Mouse (Mus musculus): Measurements from ENCODE around the gene Wdr81.
"Not testable (repeated sequence)": the region's sequence is repeated elsewhere in the genome, so short reads cannot be mapped to it uniquely, and the experiment has no call there.

The Wdr81 gene

DNA sequence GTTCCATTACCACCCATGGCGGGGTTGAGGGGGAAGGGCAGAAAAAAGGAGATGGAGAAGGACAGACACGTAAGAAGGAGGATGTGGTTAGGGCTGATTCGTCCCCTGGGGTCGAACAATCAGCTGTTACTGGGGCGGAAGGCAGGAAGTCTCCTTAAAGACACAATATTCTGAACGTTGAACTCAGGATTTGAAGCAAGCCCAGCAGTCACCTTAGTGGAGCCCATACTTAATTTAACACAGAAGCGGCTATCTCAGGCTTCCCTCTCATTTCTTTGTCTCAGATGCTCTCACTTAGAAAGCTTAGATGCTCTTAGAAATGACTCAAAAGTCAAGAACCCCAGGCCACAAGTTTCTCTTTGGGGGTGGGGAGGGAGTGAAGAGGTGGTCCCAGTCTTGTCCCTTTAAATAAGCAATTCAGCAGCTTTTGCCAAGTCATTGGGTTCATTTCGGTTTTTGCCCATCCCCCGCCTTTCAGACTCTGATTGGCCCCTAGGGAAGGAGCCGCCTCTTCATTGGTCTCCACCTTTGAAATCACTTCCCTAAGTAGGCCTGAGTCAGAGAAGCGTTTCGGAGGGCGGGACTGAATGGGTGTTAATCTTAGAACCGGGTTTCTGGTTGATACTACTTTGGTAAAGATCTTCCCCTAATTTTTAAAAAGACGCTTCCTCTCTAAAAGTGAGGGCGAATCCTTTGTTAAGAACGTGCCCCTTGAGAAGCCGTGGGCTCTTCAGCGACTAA is 5.8 kb upstream of the Wdr81 start:
- DNase-seq: peak; percentile 92

DNA sequence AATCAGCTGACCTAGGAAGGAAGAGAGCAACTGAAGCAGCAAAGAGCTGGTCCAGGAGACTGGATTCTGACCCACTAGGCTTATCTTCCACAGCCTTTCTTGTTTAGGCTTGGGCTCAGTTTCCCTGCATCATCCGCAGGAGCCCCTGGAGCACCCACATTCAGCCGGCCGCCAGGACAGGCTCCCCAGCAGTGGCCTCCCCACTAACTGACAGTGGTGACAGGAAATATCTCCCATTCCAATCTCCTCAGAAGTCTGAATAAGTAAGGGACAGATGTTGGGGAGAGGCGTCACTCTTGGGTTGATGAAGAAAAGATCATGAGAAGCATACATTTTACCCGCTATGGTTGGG is 5.2 kb upstream of the Wdr81 start:
- DNase-seq: no peak

DNA sequence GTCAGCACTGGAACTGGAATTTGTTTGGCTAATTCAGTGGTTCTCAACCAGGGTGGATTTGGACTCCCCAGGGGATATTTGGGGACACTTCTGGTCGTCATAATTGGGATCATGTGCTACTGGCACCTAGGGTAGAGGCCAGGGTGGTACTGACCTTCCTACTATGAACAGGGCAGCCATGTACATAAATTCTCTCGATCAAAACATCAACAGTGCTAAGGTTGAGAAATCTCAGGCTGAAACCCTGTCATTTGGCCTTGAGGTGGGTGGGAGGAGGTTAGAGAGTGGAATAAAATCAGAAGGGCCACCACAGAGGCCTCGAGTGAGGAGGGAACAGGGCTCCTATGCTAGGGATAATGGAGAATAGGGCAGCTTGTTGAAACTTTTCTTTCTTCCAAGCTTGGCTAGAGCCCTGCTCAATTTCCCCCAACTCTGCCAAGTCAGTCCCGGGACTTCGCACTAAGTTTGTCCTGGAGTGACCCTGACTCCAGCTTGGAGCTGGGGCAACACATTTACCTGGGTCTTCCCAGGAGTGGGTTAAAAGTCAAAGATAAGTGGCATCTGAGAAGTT is 4.7 kb upstream of the Wdr81 start:
- no peak for DNase-seq

DNA sequence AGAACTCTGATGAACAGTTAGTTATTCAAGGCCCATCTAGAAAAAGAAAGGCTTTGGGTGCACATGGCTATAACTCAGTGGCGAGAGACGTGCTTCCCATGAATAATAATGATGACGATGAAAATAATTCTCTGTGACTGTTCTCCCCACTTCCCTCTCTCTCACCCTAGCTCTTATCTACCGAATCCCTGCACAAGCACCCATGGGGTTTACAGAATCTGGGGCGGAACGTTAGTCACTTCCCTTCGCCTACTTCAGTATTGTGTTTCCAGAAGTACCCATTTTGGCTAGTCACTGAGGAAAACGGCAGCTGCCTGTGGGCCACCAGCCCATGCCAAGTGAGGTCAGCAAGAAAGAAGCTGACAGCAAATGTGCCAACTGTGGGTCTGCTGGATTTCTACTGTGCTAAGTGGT is 4.1 kb upstream of the Wdr81 start:
- no peak for DNase-seq

DNA sequence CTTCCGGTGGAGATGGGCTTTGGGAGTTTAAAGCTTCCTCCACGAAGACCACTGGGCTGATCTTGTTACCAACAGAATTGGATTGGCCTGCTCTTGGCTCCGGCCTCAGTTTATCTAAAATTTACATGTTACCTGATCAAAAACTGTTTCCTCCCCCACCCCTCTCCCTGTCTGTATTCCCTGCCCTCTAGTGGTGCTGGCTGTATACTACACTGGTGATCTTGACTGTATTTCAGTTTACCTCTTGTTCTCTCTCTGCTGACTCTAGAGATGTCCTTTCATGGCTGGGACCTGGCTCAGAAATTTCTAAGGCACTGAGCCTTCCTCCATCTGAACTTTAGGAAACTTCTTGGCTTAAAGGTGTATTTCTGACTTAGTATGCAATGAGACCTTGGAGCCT is 3.7 kb upstream of the Wdr81 start:
- peak; percentile 59 for DNase-seq

DNA sequence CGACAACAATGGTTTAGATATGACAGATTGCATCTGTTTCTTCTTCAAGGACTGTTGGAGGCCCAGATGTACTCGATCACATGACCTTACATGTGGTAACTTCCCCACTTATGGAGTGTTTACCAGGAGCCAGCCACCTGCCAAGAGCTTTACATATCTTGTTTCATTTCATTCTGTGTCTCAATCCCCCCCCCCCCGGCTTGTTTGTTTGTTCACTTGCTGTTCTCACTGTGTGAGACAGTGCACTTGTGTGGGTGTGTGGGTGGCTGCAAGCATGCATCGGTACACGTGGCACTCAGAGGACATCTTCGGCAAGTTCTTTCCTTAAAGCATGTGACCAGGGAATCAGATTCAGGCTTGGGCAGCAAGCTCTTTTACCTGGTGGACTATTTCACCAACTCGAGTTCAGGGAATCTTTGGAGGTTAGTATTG is 1.9 kb upstream of the Wdr81 start:
- DNase-seq: no peak

DNA sequence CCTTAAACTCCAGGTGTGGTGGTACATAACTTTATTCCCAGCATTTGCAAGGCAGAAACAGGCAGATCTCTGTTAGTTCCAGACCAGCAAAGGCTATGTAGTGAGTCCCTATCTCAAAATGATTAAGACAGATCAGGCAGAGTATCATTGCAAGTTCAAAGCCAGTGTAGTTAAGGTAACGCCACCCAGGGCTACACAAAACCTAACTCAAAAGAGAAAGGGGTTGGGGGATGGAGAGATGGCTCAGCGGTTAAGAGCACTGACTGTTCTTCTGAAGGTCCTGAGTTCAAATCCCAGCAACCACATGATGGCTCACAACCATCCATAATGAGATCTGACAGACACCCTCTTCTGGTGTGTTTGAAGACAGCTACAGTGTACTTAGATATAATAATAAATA is 1.5 kb upstream of the Wdr81 start:
- not testable (repeated sequence) for DNase-seq

DNA sequence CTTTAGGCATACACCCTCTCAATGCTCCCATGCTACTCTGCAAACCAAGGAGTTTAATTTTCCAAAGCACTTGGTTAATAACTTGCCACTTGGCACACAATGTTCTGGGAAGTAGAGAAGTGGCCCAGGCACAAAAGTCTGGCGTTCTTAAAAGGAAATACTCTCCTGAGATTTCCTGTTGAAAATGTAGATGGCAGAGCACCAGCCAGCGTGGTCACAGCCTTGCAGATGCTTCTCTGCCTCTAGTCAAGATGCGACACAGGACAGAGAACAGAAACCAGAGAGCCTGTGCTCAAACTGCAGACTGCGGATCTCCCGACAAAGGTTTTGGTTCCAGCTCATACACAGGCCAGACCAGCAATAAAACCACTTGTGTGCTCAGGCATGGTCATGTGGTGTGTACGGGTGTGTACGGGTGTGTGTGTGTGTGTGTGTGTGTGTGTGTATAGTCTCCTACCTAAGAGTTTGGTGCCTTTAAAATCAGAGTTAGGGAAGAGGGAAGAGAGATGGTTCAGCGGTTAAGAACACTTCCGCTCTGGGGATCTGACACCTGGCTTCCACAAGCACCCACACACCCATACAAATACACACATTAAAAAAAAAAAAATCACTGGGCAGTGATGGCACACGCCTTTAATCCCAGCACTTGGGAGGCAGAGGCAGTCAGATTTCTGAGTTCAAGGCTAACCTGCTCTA is 672 bp upstream of the Wdr81 start:
- no peak for DNase-seq

DNA sequence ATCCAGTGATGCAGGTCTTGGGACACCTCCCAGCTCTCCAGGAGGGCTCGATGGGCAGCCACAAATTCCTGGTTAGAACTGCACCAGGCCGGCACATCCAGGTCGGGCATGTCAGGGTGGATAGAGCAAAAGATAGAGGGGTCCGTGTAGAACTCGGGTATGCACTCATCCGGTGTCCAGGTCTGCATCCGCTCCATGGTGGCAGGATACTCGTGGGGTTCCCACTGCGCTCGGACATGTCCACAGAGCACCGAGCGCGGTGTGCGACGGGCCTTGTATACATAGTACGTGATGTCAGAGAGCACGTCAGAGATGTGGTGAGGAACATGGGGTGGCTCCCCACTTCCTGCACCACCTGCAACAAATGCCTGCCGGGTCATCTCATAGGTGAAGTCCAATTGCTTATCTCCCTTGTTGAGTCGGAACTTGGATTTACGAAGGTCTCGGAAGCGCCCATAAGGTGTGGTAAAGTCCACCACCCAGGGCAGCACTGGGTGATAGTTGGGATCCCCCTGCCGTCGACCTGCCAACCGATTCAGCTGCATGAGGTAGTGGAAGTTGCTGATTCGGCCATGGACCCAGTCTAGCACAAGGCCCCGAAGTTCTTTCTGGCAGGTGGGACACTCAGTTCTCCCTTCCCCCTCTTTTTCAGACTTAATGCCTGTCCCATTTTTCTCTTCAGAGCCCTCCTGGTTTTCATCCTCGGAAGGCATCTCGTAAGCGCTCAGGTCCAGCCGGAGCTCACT is 1.5 kb downstream of the Wdr81 start:
- no peak for DNase-seq

DNA sequence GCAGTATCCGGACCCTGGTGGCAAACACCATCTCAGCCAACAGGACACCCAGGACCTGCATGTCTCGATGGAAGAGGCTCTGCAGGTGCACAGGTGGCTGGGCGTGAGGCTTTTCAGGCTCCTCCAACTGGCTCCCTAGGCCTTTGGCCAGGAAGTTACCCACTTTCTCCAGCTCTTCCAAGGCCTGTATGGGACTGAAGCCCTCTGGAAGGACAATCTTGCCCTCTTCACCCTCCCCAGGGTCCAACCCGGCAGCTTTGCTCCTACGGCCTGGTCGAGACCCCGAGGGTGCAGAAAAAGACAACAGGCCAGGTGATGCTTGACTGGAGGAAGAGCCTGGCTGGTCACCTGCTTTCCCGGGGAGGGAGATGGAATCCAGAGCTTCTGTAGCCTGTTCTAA is 2.4 kb downstream of the Wdr81 start:
- DNase-seq: no peak

DNA sequence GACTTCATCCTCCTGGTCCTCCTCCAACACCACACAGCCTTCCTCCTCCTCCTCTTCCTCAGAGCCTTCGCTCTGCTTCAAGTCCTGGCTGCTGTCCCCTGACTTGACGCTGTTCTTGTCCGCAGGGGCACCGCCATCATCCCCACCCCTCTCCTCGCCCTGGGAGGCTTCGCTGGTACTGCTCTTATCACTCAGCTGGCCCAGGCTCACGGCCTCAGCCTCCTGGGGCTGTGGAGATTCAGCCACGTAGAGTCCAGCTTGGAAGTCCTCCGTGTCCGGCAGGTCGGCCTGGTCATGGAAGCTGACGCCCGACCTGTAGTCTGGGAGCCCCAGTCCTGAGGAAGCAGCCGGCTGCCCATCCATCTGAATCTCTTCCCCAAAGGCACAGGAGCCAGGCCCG is 3.6 kb downstream of the Wdr81 start:
- no peak for DNase-seq

DNA sequence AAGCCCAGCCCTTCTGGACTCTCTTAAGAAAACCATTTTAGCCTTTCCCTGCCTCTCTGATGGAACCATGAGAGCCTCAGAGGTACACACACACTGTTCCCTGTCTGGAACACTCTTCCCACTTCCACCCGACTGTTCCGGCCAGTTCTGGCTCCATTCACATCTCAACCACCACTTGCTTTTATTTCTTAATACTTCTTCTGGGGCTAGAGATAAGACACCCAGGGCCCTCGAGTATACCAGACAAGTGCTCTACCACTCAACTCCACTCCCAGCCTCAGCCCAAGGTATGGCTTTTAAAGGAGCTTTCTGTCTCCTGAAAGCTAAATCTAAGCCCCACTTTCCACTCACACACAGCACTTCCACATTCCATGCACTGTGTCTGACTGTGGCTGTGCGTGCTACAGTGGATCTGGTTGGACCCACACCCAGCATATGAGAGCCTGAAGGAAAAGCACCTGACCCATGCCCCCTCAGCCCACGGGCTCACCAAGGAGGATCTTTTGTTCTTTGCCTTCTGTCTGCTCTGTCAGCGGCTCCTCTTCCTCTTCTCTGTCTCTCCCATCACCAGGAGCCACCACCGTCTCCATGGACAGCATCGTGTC is 4.1 kb downstream of the Wdr81 start:
- DNase-seq: no peak

DNA sequence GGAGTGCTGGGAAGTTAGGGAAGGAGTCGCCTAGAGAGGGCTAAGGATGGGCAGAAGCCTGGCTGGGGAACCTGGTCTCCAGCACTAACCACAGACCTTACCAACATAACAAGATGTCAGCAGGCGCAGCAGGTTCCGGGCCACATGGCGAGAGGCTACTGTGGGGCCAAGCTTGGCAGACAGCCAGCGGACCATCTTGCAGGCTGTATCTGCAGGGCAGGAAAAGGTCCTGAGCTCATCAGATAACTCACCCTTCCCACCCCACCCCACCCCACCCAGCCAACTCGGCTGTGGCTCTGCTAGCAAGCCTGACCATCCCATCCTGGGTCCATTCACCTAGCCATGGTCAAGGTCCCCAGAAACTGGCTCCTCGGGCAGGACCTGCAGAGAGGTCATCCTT is 4.8 kb downstream of the Wdr81 start:
- DNase-seq: no peak

DNA sequence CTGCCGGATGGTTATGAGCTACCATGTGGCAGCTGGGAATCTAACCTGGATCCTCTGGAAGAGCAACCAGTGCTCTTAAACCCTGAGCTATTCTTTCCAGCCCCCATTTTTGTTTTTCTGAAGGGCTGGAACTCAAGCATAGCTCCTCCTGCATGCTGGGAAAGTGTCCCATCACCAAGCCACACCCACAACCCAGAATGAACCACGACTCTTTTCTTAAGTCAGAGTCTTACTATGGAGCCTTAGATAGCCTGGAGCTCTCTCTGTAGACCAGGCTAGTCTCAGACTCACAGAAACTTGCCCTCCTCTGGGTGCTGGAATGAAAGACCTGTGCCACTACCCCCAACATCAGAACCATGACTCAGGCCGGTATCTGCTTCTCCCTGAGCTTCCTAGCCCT is 5.9 kb downstream of the Wdr81 start:
- no peak for DNase-seq

DNA sequence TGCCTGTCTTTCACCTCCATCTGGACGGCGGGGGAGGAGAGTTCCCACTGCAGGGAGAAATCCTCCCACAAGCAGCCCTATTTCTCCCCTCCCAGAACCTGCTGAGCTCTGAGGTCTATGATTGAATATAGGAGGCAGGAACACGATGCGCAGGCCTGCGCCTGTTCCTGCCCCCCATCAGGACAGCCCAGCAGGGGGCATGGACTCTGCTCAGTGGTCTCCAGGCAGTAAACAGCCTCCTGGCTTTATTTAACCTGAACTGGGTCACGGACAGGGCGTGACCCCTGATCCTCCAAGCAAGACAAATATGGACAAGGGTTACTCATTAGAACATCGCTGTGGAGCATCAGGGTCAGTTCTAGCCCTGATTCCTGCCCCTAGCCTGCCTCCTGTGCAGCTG is 10.8 kb downstream of the Wdr81 start:
- peak; percentile 35 for DNase-seq

DNA sequence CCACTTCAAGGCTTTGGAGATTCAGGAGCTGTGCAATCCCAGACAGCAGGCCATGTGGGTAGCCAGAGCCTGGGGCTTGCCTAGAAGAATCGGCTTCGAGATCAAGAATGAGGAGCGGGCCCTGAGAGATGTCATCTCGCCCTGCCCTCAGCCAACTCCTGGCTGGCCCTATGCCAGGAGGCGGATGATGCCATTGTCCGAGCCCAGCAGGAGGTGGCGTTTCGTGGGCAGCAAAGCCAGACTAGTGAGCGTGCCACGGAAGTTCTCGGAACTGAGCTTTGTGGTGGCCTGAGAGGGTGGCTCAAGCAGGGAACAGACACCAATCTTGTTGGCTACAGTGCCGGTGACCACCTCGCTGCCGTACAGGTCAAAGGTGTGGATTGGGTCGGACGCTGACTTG is 12.9 kb downstream of the Wdr81 start:
- DNase-seq: peak; percentile 69

DNA sequence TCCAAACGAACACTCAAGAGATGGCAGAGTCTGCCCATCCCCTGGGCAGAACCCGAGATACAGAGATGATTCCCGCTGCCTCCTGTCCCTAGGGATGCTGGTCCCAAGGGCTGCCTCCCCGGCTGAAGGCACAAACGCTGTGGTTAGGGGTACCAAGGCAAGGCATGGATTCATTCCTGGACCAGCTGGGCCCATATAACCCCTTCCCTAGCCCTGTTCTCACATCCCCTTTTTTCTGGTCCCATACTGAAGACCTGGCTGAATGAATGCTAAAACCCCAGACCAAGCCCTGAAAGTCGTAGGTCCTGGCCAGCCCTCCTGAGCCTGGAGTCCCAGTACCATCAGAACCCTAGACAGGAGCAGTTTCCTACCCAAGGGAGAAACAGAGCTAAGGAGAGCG is 13.5 kb downstream of the Wdr81 start:
- no peak for DNase-seq

DNA sequence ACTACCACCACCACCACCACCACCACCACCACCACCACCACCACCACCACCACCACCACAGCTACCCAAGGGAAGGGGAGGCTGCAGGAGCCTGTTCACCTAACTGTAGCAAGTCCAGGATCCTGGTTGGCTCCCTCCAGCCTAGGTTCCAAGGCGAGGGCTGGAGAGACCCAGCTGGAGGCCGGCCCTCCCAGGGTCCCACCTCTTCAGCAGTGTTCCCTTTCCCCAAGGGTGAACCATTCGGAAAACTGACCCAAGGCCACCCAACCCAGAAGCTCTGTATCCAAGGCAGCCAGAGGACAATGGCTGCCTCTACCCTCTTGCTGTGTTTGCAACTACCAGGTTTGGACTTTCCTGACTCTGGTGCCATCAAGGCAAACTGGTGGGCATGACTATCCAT is 14.6 kb downstream of the Wdr81 start:
- no peak for DNase-seq

DNA sequence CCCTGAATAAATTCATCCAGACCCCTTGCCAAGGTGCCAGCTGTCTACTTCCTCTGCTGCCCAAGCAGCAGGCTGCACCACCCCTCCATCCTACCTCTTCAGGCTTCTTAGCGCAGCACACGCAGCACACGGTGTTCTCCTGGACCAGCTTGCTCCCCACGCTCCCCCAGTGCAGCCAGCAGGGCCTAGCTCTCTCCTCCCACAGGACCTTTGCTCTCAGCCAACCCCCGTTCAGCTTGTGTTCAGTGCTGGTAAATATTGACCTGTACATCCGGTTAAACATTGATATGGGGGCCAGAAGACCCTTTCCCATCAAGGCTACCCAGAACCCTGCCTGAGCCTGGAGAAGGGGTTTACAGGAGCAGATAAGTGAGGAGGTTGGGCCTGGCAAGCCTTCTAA is 15.2 kb downstream of the Wdr81 start, which contains the start of gene Serpinf2:
Serpinf2 (minus strand) TSS at position 229 of the 400 bp plus-strand sequence.
- no peak for DNase-seq

DNA sequence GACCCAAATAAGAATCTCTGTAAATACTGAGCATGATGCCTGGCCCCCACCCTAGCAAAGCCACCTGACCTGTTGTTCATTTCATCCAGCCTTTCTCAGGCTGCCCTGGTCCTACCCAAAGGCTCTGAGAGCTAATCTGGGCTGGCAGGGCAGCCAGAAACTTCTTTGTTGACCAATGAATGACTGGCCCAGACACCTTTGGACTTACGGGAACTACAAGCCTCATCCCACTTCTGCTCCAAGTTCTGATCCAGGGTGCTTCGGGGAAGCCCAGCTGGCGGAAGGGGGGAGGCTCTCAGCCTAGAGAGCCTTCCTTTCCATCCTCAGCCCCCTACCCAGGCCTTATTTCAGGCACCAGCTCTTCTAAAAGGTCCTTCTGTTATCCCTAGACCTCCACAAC is 15.7 kb downstream of the Wdr81 start:
- no peak for DNase-seq

DNA sequence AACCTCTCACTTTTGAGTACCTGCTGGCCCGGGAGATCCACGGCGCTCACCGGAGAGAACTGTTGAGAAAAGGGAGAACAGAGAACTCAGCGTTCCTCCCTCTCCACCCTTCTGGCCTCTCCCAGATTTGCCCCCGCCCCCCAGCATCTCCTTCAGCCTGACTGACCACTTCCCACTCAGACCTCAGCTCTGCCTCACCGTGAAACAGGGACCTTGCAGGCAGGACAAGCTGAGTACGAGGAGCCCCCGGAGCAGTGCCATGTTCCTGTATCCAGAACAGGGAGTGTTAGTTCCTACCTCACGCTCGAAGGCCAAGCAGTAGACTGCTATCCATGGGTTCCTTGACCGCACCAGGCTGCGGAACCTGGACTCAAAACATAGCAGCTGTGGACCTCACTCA is 16.3 kb downstream of the Wdr81 start:
- no peak for DNase-seq

DNA sequence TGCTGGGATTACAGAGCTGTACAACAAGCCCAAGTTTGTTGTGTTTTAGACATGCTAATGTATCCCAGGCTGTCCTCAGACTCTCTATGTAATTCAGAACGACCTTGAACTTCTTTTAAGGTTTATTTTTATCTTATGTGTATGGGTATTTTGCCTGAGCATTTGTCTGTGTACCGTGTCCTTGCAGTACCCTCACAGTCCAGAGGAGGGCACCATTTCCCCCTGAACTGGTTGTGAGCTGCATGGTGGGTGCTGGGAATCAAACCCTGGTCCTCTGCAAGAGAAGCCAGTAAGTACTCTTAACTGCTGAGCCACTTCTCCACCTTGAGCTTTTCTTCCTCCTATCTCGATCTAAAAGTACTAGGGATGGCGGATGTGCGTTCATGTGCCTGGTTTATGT is 20.4 kb downstream of the Wdr81 start:
- DNase-seq: no peak

DNA sequence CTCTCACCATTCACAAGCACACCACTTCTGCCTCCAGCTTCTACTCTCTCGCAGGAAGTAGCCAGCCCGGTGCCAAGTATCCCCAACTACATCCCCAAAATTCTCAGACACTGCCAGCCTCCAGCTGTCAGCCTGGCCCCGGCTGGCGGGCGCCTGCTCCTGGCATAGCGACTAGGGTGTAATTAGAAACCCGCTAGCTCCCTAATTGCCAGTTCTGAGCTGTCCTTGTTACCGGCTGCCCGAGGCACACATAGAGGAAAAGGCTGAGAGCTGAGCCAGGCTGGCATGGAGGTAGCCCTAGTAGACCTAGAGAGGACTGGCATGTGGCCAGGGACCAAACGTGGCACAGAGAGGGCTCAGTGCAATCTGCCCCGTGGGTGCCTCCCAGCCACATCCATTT is 23.2 kb downstream of the Wdr81 start:
- peak; percentile 72 for DNase-seq

Measured in retina, postnatal 1 day (tissue).